Mouse (Mus musculus) ES-Bruce4 (cell line): ENCODE data around the gene Trim44.

Source experiments
- CTCF ChIP-seq: IDR thresholded peaks from one replicate; pipeline ENCODE4 v1.8.1; 2011; ENCODE audit warnings: low read depth, low read length
- POLR2A ChIP-seq: IDR thresholded peaks from one replicate; pipeline ENCODE4 v1.8.1; 2011; ENCODE audit warnings: low read length; ENCODE audit not compliant: insufficient read depth

DNA sequence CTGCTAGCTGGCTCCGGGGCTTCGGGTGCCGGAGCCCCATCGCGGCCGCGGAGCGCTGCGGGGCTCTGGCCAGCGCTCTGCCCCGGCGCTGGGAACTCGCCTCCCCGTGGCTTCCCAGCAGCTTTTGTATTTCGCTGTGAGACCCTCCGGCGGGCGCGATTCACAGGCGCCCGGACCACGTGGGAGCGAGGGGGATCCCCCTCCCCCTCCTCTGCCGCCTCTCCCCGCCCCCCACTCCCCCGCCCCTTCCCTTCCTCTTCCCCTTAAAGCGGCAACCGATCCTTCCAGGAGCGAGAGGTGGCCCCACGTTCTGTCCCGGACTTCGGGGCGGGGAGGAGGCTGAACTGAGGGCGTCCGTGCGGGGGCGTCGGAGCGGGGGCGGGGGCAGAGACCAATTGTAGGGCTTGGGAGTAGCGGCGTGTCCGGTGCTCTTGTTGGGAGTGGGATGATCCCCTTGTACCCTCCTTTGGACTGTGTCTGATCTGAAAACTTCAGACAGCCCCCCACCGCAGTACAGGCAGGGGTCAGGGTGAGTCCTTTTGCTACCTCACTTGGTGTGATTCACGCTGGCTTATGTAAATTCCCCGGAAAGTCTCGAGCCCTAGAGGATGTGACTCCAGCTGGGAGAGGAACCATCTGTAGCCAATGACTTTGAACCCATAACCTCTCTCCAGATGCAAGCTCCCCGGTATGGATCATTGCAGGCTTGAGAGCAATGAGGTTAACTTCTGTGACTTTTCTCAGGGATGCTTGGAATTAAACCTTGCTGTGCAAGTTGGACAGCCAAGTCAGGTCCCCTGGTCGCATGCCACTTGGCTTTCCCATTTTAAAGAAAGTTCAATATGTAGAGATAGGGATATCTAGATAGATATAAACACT, 44.3 kb upstream of the Trim44 start, which contains the start of gene Fjx1:
- TF ChIP-seq CTCF, result no peak
- TF ChIP-seq POLR2A, result no peak
